Mouse (Mus musculus) neural tube, embryonic 14.5 days (tissue): ENCODE measurements at regions not wholly inside any gene's neighbourhood (a gene's known extent, or its start where the extent isn't known, plus 50 kb on each side); places are given as distances from the start of the nearest gene placed in this dataset.

Experiments
- ATAC-seq: fragments of 200-750 bp; cut with Nextera tagmentation; 2 replicates; pipeline ENCODE4 v1.8.0; 2017; ENCODE audit warnings: low read depth, mild to moderate bottlenecking, moderate TSS enrichment, moderate library complexity
- H3K27ac ChIP-seq: fragments of 300-500 bp; sonication (generic); 2 replicates; pipeline ENCODE4 v1.5.1; 2014; ENCODE audit warnings: low read depth, mild to moderate bottlenecking, control low read depth, low read length, moderate library complexity, mixed read lengths
- H3K27me3 ChIP-seq: fragments of 300-500 bp; sonication (generic); 2 replicates; pipeline ENCODE4 v1.6.1; 2014; ENCODE audit warnings: low read length; ENCODE audit not compliant: control insufficient read depth, insufficient read depth
- H3K36me3 ChIP-seq: fragments of 300-500 bp; sonication (generic); 2 replicates; pipeline ENCODE4 v1.6.1; 2014; ENCODE audit warnings: low read length, mixed read lengths; ENCODE audit not compliant: control insufficient read depth, insufficient read depth
- H3K4me1 ChIP-seq: fragments of 300-500 bp; sonication (generic); 2 replicates; pipeline ENCODE4 v1.6.1; 2014; ENCODE audit warnings: low read length; ENCODE audit not compliant: control insufficient read depth, insufficient read depth
- H3K4me2 ChIP-seq: fragments of 300-500 bp; sonication (generic); 2 replicates; pipeline ENCODE4 v1.6.1; 2014; ENCODE audit warnings: mild to moderate bottlenecking, low read depth, low read length, control low read depth
- H3K4me3 ChIP-seq: fragments of 300-500 bp; sonication (generic); 2 replicates; pipeline ENCODE4 v1.5.1; 2014; ENCODE audit warnings: low read depth, low read length, control low read depth, mixed read lengths
- H3K9ac ChIP-seq: fragments of 300-500 bp; sonication (generic); replicated peaks from 2 replicates; pipeline ENCODE4 v1.6.1; 2014; ENCODE audit warnings: low read depth, mild to moderate bottlenecking, control low read depth, low read length, mixed read lengths
- H3K9me3 ChIP-seq: fragments of 300-500 bp; sonication (generic); 2 replicates; pipeline ENCODE4 v1.6.1; 2016; ENCODE audit warnings: low read length; ENCODE audit not compliant: control insufficient read depth
- WGBS: fragments of 180-500 bp; shearing (Covaris S2); extraction: QIAGEN DNeasy Blood & Tissue Kit; methylation state at CpG from one replicate; pipeline ENCODE4 v1.1.7; 2014; 5-methylcytosine and 5-hydroxymethylcytosine counted together

DNA sequence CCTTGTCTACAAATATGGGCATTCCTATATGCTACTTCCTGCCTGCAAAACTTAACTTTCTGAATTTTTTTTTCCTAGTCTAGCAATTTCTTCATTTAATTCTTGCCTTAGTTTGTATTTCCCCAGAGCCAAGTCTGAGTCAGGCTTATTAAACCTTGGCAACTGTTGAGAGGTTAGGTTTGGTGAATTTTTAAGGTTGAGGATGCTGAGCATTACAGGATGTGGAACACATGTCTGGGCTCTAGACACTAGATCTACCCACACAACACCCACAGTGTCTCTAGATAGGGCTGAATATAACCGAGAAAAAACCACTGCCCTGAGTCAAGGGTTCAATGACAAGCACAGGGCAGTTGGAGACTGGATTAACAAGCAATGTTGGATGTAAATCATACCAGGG lies 211.4 kb upstream of the Gm765 start:
- no peaks in the 10 kb centered on the region for H3K9me3 ChIP-seq
- H3K27me3 ChIP-seq, result no peaks in the 10 kb centered on the region
- 95% methylated on average over 1 of the region's 1 CpGs for WGBS
- H3K9ac ChIP-seq, result no peak overlapping the region
- no peak overlapping the region for H3K4me2 ChIP-seq
- no peaks in the 10 kb centered on the region for H3K36me3 ChIP-seq
- no peak for ATAC-seq
- H3K4me3 ChIP-seq, result no peak overlapping the region
- H3K27ac ChIP-seq, result no peak overlapping the region
- no peaks in the 10 kb centered on the region for H3K4me1 ChIP-seq

- no peaks in the 10 kb centered on the region for H3K36me3 ChIP-seq
- no peak overlapping the region for H3K27ac ChIP-seq
- no peaks in the 10 kb centered on the region for H3K27me3 ChIP-seq
- ATAC-seq, result no peak
- H3K4me1 ChIP-seq, result no peaks in the 10 kb centered on the region
- no peaks in the 10 kb centered on the region for H3K9me3 ChIP-seq
- no peak overlapping the region for H3K4me3 ChIP-seq
- H3K4me2 ChIP-seq, result no peak overlapping the region
- WGBS, result 64% methylated on average over 3 of the region's 3 CpGs
- H3K9ac ChIP-seq, result no peak overlapping the region
Observed at GRCm38 (mm10) chr6:98551781-98552180, 209.2 kb upstream of the Gm765 start.

- no peak overlapping the region for H3K9ac ChIP-seq
- H3K9me3 ChIP-seq, result no peaks in the 10 kb centered on the region
- H3K27ac ChIP-seq, result no peak overlapping the region
- 21% methylated on average over 15 of the region's 15 CpGs for WGBS
- no peaks in the 10 kb centered on the region for H3K36me3 ChIP-seq
- H3K4me1 ChIP-seq, result peaks cover 10% of the 10 kb centered on the region; the same call in 1 of the 2 replicates
- H3K27me3 ChIP-seq, result no peaks in the 10 kb centered on the region
- no peak overlapping the region for H3K4me3 ChIP-seq
- ATAC-seq, result no peak
- 0 out of 2 replicates have a peak overlapping the region, but pooled peaks have one; percentile 12 for H3K4me2 ChIP-seq
Observed at GRCm38 (mm10) chr6:98526882-98527440, 184.4 kb upstream of the Gm765 start.

- Histone ChIP-seq H3K4me2 (no peak overlapping the region), H3K27ac (no peak overlapping the region), H3K36me3 (no peaks in the 10 kb centered on the region), H3K4me1 (peaks cover 10% of the 10 kb centered on the region; the same call in 1 of the 2 replicates), H3K9me3 (no peaks in the 10 kb centered on the region), H3K4me3 (no peak overlapping the region), H3K9ac (no peak overlapping the region), H3K27me3 (no peaks in the 10 kb centered on the region)
- WGBS, result 9% methylated on average over 6 of the region's 6 CpGs
- ATAC-seq, result no peak
Observed at GRCm38 (mm10) chr6:98525286-98525685, 182.7 kb upstream of the Gm765 start.

DNA sequence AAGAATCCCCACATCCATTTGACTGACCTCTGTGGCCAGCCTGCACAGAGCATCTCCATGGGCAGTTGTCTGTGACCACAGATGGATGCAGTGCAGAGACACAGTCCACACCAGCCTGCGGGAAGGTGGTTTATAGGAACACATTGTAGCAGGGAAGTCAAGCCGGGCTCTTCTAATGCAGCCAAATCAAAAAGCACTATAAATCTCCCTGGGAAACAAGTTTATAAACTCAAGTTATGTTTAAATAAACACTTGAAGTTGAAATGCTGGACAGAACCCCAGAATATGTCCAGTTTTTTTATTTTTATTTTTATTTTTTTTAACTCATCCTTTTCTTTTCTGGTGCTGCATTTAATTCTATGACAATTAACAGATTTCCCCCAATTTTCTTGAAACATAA lies 182.1 kb upstream of the Gm765 start:
- ATAC-seq, result no peak
- Histone ChIP-seq H3K4me3 (no peak overlapping the region), H3K4me2 (no peak overlapping the region), H3K27me3 (no peaks in the 10 kb centered on the region), H3K27ac (no peak overlapping the region), H3K36me3 (no peaks in the 10 kb centered on the region), H3K9ac (no peak overlapping the region), H3K9me3 (no peaks in the 10 kb centered on the region), H3K4me1 (peaks cover 10% of the 10 kb centered on the region; the same call in 1 of the 2 replicates)
- 32% methylated on average over 2 of the region's 2 CpGs for WGBS

- Histone ChIP-seq H3K36me3 (no peaks in the 10 kb centered on the region), H3K4me3 (no peak overlapping the region), H3K27ac (no peak overlapping the region), H3K4me2 (no peak overlapping the region), H3K27me3 (no peaks in the 10 kb centered on the region), H3K4me1 (peaks cover 4% of the 10 kb centered on the region; the same call in 1 of the 2 replicates), H3K9me3 (no peaks in the 10 kb centered on the region), H3K9ac (no peak overlapping the region)
- no peak for ATAC-seq
- WGBS, result 64% methylated on average over 10 of the region's 10 CpGs
Observed at GRCm38 (mm10) chr6:98521526-98521925, 179.0 kb upstream of the Gm765 start.

GRCm38 (mm10) chr6:98514826-98515225 lies 172.3 kb upstream of the Gm765 start:
- WGBS, result 79% methylated on average over 3 of the region's 3 CpGs

DNA sequence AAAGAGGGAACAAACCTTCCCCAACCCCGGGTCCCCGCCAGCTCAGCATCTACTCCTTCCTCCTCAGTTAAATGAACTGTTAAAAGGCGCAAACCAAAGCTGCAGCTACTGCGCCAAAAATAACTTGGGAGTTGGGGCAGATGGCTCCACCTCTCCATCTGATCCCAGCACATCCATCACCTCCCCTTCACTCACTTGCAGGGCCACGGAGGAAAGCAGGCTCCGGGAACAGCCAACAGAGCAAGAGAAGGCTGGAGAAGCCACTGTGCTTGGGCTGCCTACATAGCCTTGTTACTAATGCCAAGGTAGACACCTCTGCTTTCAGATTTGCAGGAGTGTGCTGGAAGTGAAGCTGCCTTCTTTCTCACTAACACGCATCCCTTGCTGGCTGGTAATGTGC lies 171.8 kb upstream of the Gm765 start:
- Histone ChIP-seq H3K36me3 (no peaks in the 10 kb centered on the region), H3K4me3 (no peak overlapping the region), H3K4me2 (no peak overlapping the region), H3K27ac (no peak overlapping the region), H3K9me3 (no peaks in the 10 kb centered on the region), H3K27me3 (no peaks in the 10 kb centered on the region), H3K4me1 (no peaks in the 10 kb centered on the region), H3K9ac (no peak overlapping the region)
- ATAC-seq, result no peak
- 66% methylated on average over 7 of the region's 7 CpGs for WGBS

More at GRCm38 (mm10) chr6:98514826-98515225, 172.3 kb upstream of the Gm765 start:
- Histone ChIP-seq H3K4me1 (no peaks in the 10 kb centered on the region), H3K4me3 (no peak overlapping the region), H3K9ac (no peak overlapping the region), H3K36me3 (no peaks in the 10 kb centered on the region), H3K9me3 (no peaks in the 10 kb centered on the region), H3K27ac (no peak overlapping the region), H3K4me2 (no peak overlapping the region), H3K27me3 (no peaks in the 10 kb centered on the region)
- ATAC-seq, result no peak

GRCm38 (mm10) chr6:98513217-98513616 lies 170.7 kb upstream of the Gm765 start:
- no peaks in the 10 kb centered on the region for H3K4me1 ChIP-seq
- WGBS, result 55% methylated on average over 3 of the region's 3 CpGs
- H3K9me3 ChIP-seq, result no peaks in the 10 kb centered on the region
- H3K27me3 ChIP-seq, result no peaks in the 10 kb centered on the region
- H3K9ac ChIP-seq, result no peak overlapping the region
- no peaks in the 10 kb centered on the region for H3K36me3 ChIP-seq
- H3K27ac ChIP-seq, result no peak overlapping the region
- H3K4me3 ChIP-seq, result no peak overlapping the region
- no peak for ATAC-seq
- no peak overlapping the region for H3K4me2 ChIP-seq
